Mouse (Mus musculus): ENCODE measurements around the gene Gsdme.

- TF ChIP-seq CTCF (conservative IDR thresholded peaks at IDR 0.05; ENCODE audit: low read length) (no peak), POU5F1 (IDR thresholded peaks at IDR 0.05; ENCODE audit: borderline replicate concordance, low read length) (no peak)
Observed at GRCm38 (mm10) chr6:50175736-50176135, 87.9 kb downstream of the Gsdme start.

Data from E14TG2a.4 (cell line).